Mouse (Mus musculus) stomach, postnatal 0 days (tissue): ENCODE results near the gene Rpl7a.

Source experiments
- CTCF ChIP-seq: IDR thresholded peaks from 2 replicates; pipeline ENCODE4 v1.5.1; 2016; ENCODE audit warnings: antibody characterized with exemption, low read depth, mild to moderate bottlenecking, moderate library complexity
- EP300 ChIP-seq: optimal IDR thresholded peaks from 2 replicates; pipeline ENCODE3; 2016; ENCODE audit warnings: antibody characterized with exemption

DNA sequence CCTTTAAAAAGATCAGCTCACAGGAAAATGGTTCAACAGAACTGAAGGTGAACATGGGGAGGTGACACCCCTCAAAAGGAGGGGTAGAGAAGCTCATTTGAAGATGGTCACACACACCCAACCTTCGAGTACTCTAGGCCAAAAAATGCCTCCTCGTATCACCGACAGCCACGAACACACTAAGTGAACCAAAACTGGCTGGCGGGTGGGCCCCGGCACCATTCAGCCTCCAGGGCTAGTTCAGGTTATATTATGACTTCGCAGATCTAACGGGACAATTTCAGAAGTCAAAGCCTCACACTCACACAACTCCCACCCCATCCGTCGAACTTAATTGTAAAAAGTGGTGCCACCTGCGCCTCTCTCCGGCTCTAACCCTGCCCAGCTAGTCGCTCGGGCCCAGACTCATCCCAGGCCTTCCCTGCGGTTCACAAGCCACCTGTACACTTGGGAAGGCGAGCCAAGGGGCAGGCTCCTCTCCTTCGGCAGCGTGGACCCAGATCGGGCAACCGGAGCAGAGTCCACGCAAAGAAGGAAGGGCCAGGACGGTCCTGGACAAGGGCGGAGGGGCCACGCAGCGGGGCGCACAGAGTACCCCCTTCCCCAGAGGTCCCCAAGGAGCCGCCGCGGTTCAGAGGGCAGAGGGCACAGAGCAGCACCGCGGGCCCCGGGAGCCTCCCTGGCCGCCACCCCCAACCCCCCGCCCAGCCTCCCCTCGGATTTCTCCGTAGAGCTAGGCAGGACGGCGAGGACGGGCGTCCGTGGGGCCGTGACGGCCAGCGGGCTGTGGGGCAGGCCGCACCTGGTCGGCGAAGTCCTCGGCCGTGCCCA lies 22.1 kb downstream of the Rpl7a start:
- TF ChIP-seq EP300: no peak
- TF ChIP-seq CTCF: no peak
